Mouse (Mus musculus) CD4-positive, CD25-positive, alpha-beta regulatory T cell, adult 4 months (primary cell): Measurements from ENCODE around the gene Fam83f. TPM values are rescaled to one million over a fixed set of nuclear protein-coding genes. Genes with fewer than 3 reads are reported as not detected.

ENCODE experiments used
- ATAC-seq: one replicate; pipeline ENCODE4 v1.8.0; 2017
- polyA plus RNA-seq, 2 experiments: library from polyadenylated mRNA; unstranded; fragments of 100-300 nt; shearing (Covaris generic); gene quantifications; one replicate each; pipeline ENCODE4 v1.2.1; 2017

Fam83f gene
- polyA plus RNA-seq, 2 experiments from 2014 or later = 0.30 TPM; not detected in 1

DNA sequence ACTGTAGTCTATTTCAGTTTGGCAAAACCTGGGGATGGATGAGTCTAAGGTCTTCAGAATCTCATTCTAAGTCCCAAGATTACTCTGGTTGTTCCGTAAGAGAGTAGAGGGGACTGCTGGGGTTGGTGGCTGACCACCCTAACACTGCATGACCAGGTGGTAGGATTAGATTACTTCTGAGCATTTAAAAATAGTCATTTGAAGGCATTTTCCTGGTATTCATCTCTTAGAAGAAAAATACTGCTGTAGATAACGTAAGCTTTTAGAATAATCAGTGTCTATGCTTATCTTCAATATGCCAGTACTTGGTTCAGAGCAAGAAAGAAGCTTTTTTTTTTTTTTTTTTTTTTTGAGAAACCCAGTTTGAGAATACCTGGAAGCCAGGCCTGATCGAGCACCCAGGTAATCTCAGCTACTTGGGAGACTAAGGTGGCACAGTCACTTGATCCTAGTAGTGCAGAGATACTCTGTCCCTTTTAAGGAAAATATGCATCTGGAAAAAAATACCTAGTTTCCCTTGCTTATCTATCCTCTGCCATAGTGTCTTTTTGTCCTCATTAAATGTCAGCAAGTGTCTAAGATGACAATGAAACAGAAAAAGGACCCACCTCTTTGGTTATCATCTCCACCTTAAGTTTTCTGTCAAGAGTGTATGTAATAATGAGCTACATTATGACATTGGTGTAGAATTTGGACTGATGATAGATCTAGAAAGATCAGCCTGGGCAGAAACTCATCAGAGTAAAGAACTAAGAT, 73.2 kb downstream of the Fam83f start:
- no peak for ATAC-seq

DNA sequence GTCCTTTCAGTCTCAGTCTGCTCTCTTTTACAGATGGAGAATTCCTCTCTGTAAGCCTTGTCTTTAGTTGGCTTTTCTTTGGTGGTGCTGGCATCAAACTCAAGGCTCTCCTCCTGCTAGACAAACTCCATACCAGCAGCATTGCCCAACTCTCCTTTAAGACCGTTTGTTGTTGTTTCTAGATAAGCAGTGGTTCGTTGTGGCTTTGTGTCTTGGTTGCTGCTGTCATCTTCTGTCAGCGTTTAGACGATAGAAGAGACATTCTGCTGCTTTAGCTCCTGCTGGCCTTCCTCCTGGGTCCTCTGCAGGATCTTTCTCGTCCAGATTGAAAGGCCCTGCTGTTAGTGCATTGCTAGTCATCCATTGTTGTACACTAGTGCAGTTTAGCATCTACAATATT, 77.3 kb downstream of the Fam83f start:
- no peak for ATAC-seq

Other genes starting within 250 kb of the Fam83f start
- under 1 TPM in 1 of 2 experiments, not detected in 1; 0.24 TPM for gene Enthd1, start 106.7 kb upstream of the Fam83f start, polyA plus RNA-seq
- 10 to 100 TPM; 37.7 to 55.0 TPM for gene Grap2, start 99.3 kb upstream of the Fam83f start, polyA plus RNA-seq
- 10 to 100 TPM; 58.7 to 84.9 TPM for gene Tnrc6b, start 39.5 kb downstream of the Fam83f start, polyA plus RNA-seq